Mouse (Mus musculus) activated CD4-positive, CD25-positive, alpha-beta regulatory T cell, adult 4 months (primary cell): ENCODE results near the gene Tbx3. TPM values are rescaled to one million over a fixed set of nuclear protein-coding genes. Genes with fewer than 3 reads are reported as not detected.

Experiments used
- ATAC-seq: one replicate; pipeline ENCODE4 v1.8.0; 2017
- polyA plus RNA-seq, 2 experiments: library from polyadenylated mRNA; unstranded; fragments of 100-300 nt; shearing (Covaris generic); gene quantifications; one replicate each; pipeline ENCODE4 v1.2.1; 2017

Gene Tbx3
- polyA plus RNA-seq, 2 experiments from 2014 or later = not detected

- ATAC-seq = no peak
These were observed 8.1 kb upstream of the Tbx3 start for GRCm38 (mm10) chr5:119662326-119662725.

- ATAC-seq = no peak
These were observed 7.7 kb upstream of the Tbx3 start for GRCm38 (mm10) chr5:119662731-119663130.

GRCm38 (mm10) chr5:119663241-119663640 lies 7.2 kb upstream of the Tbx3 start:
- ATAC-seq = no peak

GRCm38 (mm10) chr5:119663747-119664146 lies 6.7 kb upstream of the Tbx3 start:
- no peak for ATAC-seq

GRCm38 (mm10) chr5:119665739-119666138 lies 4.7 kb upstream of the Tbx3 start:
- no peak for ATAC-seq

- no peak for ATAC-seq
These were observed 3.0 kb upstream of the Tbx3 start for GRCm38 (mm10) chr5:119667356-119667940.

GRCm38 (mm10) chr5:119668191-119668912 lies 2.1 kb upstream of the Tbx3 start:
- no peak for ATAC-seq

- no peak for ATAC-seq
These were observed 1.5 kb upstream of the Tbx3 start for GRCm38 (mm10) chr5:119668913-119669411.

GRCm38 (mm10) chr5:119669741-119670565 lies 516 bp upstream of the Tbx3 start:
- no peak for ATAC-seq

GRCm38 (mm10) chr5:119671124-119671801 lies 794 bp downstream of the Tbx3 start:
- ATAC-seq = no peak

GRCm38 (mm10) chr5:119671965-119672347 lies 1.5 kb downstream of the Tbx3 start:
- ATAC-seq = no peak

- no peak for ATAC-seq
These were observed 2.0 kb downstream of the Tbx3 start for GRCm38 (mm10) chr5:119672348-119672983.

GRCm38 (mm10) chr5:119672984-119673600 lies 2.6 kb downstream of the Tbx3 start:
- no peak for ATAC-seq

GRCm38 (mm10) chr5:119673716-119674605 lies 3.5 kb downstream of the Tbx3 start:
- ATAC-seq = no peak

- no peak for ATAC-seq
These were observed 4.3 kb downstream of the Tbx3 start for GRCm38 (mm10) chr5:119674606-119675330.

- no peak for ATAC-seq
These were observed 5.8 kb downstream of the Tbx3 start for GRCm38 (mm10) chr5:119676245-119676644.

- ATAC-seq = no peak
These were observed 8.0 kb downstream of the Tbx3 start for GRCm38 (mm10) chr5:119678516-119678915.

GRCm38 (mm10) chr5:119679084-119679483 lies 8.6 kb downstream of the Tbx3 start:
- ATAC-seq = no peak

- ATAC-seq = no peak
These were observed 9.3 kb downstream of the Tbx3 start for GRCm38 (mm10) chr5:119679614-119680328.
